Mouse (Mus musculus) kidney, embryonic 14.5 days (tissue): ENCODE results near the gene Atf6b. TPM values are rescaled to one million over a fixed set of nuclear protein-coding genes. Genes with fewer than 3 reads are reported as not detected.

ENCODE experiments used
- ATAC-seq: fragments of 200-750 bp; cut with Nextera tagmentation; 2 replicates; pipeline ENCODE4 v1.8.0; 2017; ENCODE audit warnings: moderate number of reproducible peaks, mild to moderate bottlenecking, moderate TSS enrichment, moderate library complexity; ENCODE audit not compliant: low FRiP score, low TSS enrichment
- H3K27ac ChIP-seq: fragments of 300-500 bp; sonication (generic); 2 replicates; pipeline ENCODE4 v1.5.1; 2014; ENCODE audit warnings: low read depth, mild to moderate bottlenecking, low read length, moderate library complexity, mixed read lengths
- H3K27me3 ChIP-seq: fragments of 300-500 bp; sonication (generic); 2 replicates; pipeline ENCODE4 v1.6.1; 2014; ENCODE audit warnings: mild to moderate bottlenecking, low read length; ENCODE audit not compliant: control insufficient read depth, insufficient read depth
- H3K36me3 ChIP-seq: fragments of 300-500 bp; sonication (generic); 2 replicates; pipeline ENCODE4 v1.6.1; 2014; ENCODE audit warnings: low read length, mixed read lengths; ENCODE audit not compliant: control insufficient read depth, insufficient read depth
- H3K4me1 ChIP-seq: fragments of 300-500 bp; sonication (generic); 2 replicates; pipeline ENCODE4 v1.6.1; 2014; ENCODE audit warnings: low read length, mixed read lengths; ENCODE audit not compliant: control insufficient read depth, insufficient read depth
- H3K4me2 ChIP-seq: fragments of 300-500 bp; sonication (generic); replicated peaks from 2 replicates; pipeline ENCODE4 v1.6.1; 2014; ENCODE audit warnings: low read depth, mild to moderate bottlenecking, low read length
- H3K4me3 ChIP-seq: fragments of 300-500 bp; sonication (generic); 2 replicates; pipeline ENCODE4 v1.5.1; 2014; ENCODE audit warnings: mild to moderate bottlenecking, low read length
- H3K9ac ChIP-seq: fragments of 300-500 bp; sonication (generic); 2 replicates; pipeline ENCODE4 v1.6.1; 2014; ENCODE audit warnings: low read depth, mild to moderate bottlenecking, low read length, moderate library complexity
- H3K9me3 ChIP-seq: fragments of 300-500 bp; sonication (generic); 2 replicates; pipeline ENCODE4 v1.6.1; 2016; ENCODE audit warnings: low read length; ENCODE audit not compliant: control insufficient read depth
- WGBS: fragments of 180-500 bp; shearing (Covaris S2); extraction: QIAGEN DNeasy Blood & Tissue Kit; methylation state at CpG from one replicate; pipeline ENCODE4 v1.1.7; 2014; 5-methylcytosine and 5-hydroxymethylcytosine counted together
- polyA plus RNA-seq: library from polyadenylated mRNA; unstranded; fragments of >200 nt; fragmentation: Nextera tagmentation; extraction: Ambion mirVana; gene quantifications from 2 replicates; pipeline ENCODE4 v1.2.1, GENCODE M21; 2014

Atf6b gene
- polyA plus RNA-seq, 1 experiment from 2014 or later, result 61.7 TPM

GRCm38 (mm10) chr17:34663558-34663957 lies 16.6 kb downstream of the Atf6b start:
- no peaks in the 10 kb centered on the region for H3K36me3 ChIP-seq
- no peak overlapping the region for H3K27ac ChIP-seq
- H3K9ac ChIP-seq, result no peak overlapping the region
- no peaks in the 10 kb centered on the region for H3K4me1 ChIP-seq
- no peak overlapping the region for H3K4me3 ChIP-seq
- H3K4me2 ChIP-seq, result no peak overlapping the region
- WGBS, result 55% methylated on average over 1 of the region's 1 CpGs
- ATAC-seq, result no peak
- peaks cover 28% of the 10 kb centered on the region for H3K27me3 ChIP-seq
- H3K9me3 ChIP-seq, result no peaks in the 10 kb centered on the region

- Histone ChIP-seq H3K9me3 (no peaks in the 10 kb centered on the region), H3K27me3 (peaks cover 19% of the 10 kb centered on the region)
- 77% methylated on average over 7 of the region's 7 CpGs for WGBS
Observed at GRCm38 (mm10) chr17:34664472-34664871, 17.5 kb downstream of the Atf6b start.

GRCm38 (mm10) chr17:34670235-34670634 lies 23.3 kb downstream of the Atf6b start, which contains the start of gene Tnxb:
TSS of gene Tnxb (plus strand) at chr17:34670535.
- WGBS, result 63% methylated on average over 7 of the region's 7 CpGs
- H3K9me3 ChIP-seq, result no peaks in the 10 kb centered on the region
- H3K9ac ChIP-seq, result no peak within 1 kb of the TSS; the same call in 1 of the 2 replicates
- no peak within 1 kb of the TSS for H3K27ac ChIP-seq
- peak within 1 kb of the TSS; percentile 49 for H3K4me2 ChIP-seq
- no peak for ATAC-seq
- H3K36me3 ChIP-seq, result no peaks in the 10 kb centered on the region
- H3K4me3 ChIP-seq, result peak within 1 kb of the TSS; percentile 31
- H3K27me3 ChIP-seq, result peaks cover 54% of the 10 kb centered on the region
- H3K4me1 ChIP-seq, result peaks cover 10% of the 10 kb centered on the region; the same call in 1 of the 2 replicates

More at GRCm38 (mm10) chr17:34664472-34664871, 17.5 kb downstream of the Atf6b start:
- Histone ChIP-seq H3K9ac (no peak overlapping the region), H3K36me3 (no peaks in the 10 kb centered on the region), H3K4me1 (no peaks in the 10 kb centered on the region), H3K4me3 (no peak overlapping the region), H3K4me2 (no peak overlapping the region), H3K27ac (no peak overlapping the region)
- no peak for ATAC-seq

- Histone ChIP-seq H3K27ac (no peak overlapping the region), H3K4me3 (peak overlapping the region; percentile 31)
- peak; percentile 44; the same call in 1 of the 2 replicates for ATAC-seq
Observed at GRCm38 (mm10) chr17:34671151-34672066, 24.5 kb downstream of the Atf6b start.

GRCm38 (mm10) chr17:34672246-34672792 lies 25.4 kb downstream of the Atf6b start:
- Histone ChIP-seq H3K27me3 (peaks cover 60% of the 10 kb centered on the region), H3K4me2 (peak overlapping the region; percentile 49), H3K9ac (no peak overlapping the region), H3K27ac (no peak overlapping the region), H3K36me3 (no peaks in the 10 kb centered on the region), H3K9me3 (no peaks in the 10 kb centered on the region), H3K4me1 (peaks cover 10% of the 10 kb centered on the region; the same call in 1 of the 2 replicates), H3K4me3 (peak overlapping the region; percentile 31)
- WGBS, result 31% methylated on average over 49 of the region's 49 CpGs
- no peak for ATAC-seq

More at GRCm38 (mm10) chr17:34671151-34672066, 24.5 kb downstream of the Atf6b start:
- no peaks in the 10 kb centered on the region for H3K9me3 ChIP-seq
- no peaks in the 10 kb centered on the region for H3K36me3 ChIP-seq
- 10% methylated on average over 93 of the region's 93 CpGs for WGBS
- peaks cover 56% of the 10 kb centered on the region for H3K27me3 ChIP-seq
- H3K4me2 ChIP-seq, result peak overlapping the region; percentile 49
- H3K4me1 ChIP-seq, result peaks cover 10% of the 10 kb centered on the region; the same call in 1 of the 2 replicates
- H3K9ac ChIP-seq, result peak overlapping the region; percentile 24; the same call in 1 of the 2 replicates

GRCm38 (mm10) chr17:34673139-34673538 lies 26.2 kb downstream of the Atf6b start:
- Histone ChIP-seq H3K4me2 (no peak overlapping the region), H3K4me3 (no peak overlapping the region), H3K4me1 (peaks cover 10% of the 10 kb centered on the region; the same call in 1 of the 2 replicates), H3K36me3 (no peaks in the 10 kb centered on the region), H3K27me3 (peaks cover 60% of the 10 kb centered on the region), H3K9ac (no peak overlapping the region), H3K9me3 (no peaks in the 10 kb centered on the region), H3K27ac (no peak overlapping the region)
- 87% methylated on average over 7 of the region's 7 CpGs for WGBS
- ATAC-seq, result no peak

- H3K27ac ChIP-seq, result no peak overlapping the region
- peaks cover 60% of the 10 kb centered on the region for H3K27me3 ChIP-seq
- H3K9me3 ChIP-seq, result no peaks in the 10 kb centered on the region
- no peaks in the 10 kb centered on the region for H3K36me3 ChIP-seq
- H3K4me1 ChIP-seq, result peaks cover 10% of the 10 kb centered on the region; the same call in 1 of the 2 replicates
- ATAC-seq, result no peak
- H3K4me3 ChIP-seq, result no peak overlapping the region
- H3K9ac ChIP-seq, result no peak overlapping the region
- H3K4me2 ChIP-seq, result no peak overlapping the region
- WGBS, result 59% methylated on average over 11 of the region's 11 CpGs
Observed at GRCm38 (mm10) chr17:34674524-34675204, 27.7 kb downstream of the Atf6b start.

GRCm38 (mm10) chr17:34675205-34676092 lies 28.5 kb downstream of the Atf6b start:
- H3K4me3 ChIP-seq, result no peak overlapping the region
- no peak for ATAC-seq
- H3K27ac ChIP-seq, result no peak overlapping the region
- 71% methylated on average over 13 of the region's 13 CpGs for WGBS
- peaks cover 54% of the 10 kb centered on the region for H3K27me3 ChIP-seq
- H3K4me2 ChIP-seq, result no peak overlapping the region
- H3K4me1 ChIP-seq, result peaks cover 10% of the 10 kb centered on the region; the same call in 1 of the 2 replicates
- no peaks in the 10 kb centered on the region for H3K36me3 ChIP-seq
- no peaks in the 10 kb centered on the region for H3K9me3 ChIP-seq
- no peak overlapping the region for H3K9ac ChIP-seq
